Mouse (Mus musculus): ENCODE results near the gene Itpr2. TPM values are rescaled to one million over a fixed set of nuclear protein-coding genes. Genes with fewer than 3 reads are reported as not detected.
A peak's percentile ranks its signal among the peaks of the same experiment; 100 is the strongest.

Gene Itpr2
- polyA plus RNA-seq, 1 experiment from 2014 or later: 7.6 TPM

DNA sequence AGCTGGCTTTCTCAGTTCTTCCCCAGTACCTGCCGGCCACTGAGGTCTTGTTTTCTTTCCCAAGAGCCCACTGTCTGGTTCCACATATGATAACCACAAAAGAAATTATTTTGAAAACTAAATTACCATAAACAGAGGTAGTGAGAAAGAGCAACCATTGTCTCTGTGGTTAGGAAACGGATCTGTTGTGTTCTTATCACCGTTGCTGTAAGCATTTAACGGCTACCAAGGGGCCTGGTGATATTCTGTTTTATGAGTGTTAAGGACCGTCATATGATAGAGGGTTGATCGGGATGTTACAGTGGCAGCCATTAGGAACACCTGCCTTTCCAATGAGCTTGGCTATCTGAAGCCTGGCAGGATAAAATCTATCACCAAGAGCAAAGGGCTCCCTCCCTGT is 390.2 kb downstream of the Itpr2 start:
- no peak for ATAC-seq (replicated peaks; ENCODE audit: low FRiP score, low TSS enrichment, low read depth)
- Histone ChIP-seq H3K4me1 (replicated peaks; ENCODE audit: control insufficient read depth, insufficient read depth, low read length) (no peaks in the 10 kb centered on the region), H3K4me2 (ENCODE audit: low read length) (no peak overlapping the region), H3K9ac (ENCODE audit: low read length) (no peak overlapping the region), H3K27ac (ENCODE audit: low read depth) (no peak overlapping the region), H3K27me3 (replicated peaks; ENCODE audit: control insufficient read depth, insufficient read depth, low read length) (no peaks in the 10 kb centered on the region), H3K9me3 (ENCODE audit: control insufficient read depth, low read length) (no peaks in the 10 kb centered on the region), H3K4me3 (ENCODE audit: low read depth, low read length) (no peak overlapping the region), H3K36me3 (ENCODE audit: control insufficient read depth, insufficient read depth, low read length) (no peaks in the 10 kb centered on the region)
- DNase-seq (ENCODE audit: low spot score): no peak
- WGBS: 78% methylated on average over 6 of the region's 6 CpGs

DNA sequence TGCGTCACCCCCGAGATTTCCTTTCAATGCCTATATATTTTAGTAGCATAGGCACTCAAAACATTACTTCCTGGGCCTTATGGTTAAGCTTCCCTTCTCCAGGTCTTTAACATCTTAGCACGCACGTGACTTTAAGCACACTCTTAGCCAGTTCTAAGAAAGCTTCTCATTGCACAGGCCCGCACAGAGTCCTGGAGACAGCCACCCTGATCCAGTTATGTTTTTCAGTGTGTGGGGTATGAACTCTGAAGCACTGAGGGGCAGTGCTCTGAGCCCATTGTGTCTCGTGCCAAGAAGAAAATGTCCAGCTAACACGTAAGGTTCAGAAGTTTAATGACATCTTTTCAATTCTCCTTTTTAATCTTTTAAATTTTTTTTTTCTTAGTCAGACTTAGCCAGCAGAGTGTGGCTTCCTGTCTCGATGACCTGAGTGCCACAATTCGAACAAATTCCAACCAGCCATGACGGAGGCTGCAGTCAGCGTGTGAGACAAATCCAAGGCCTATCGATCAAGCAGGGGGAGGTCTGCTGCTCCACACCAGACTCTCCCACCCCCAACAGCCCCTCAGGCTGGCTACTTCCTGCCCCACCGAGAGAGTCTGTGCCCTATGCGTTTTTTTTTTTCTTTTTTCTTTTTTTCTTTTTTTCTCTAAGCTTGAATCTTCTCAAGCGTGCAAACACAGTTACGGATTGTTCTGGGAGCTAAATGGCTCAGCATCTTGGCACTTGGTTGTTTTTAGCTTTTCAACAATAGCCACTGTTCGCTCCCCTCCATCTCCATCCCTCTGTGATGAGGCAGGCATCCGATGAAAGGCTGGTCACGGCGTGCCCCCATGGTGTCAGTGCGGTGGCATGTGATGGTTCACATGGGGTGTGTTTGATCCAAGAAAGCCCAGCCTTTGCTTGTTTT is 390.9 kb downstream of the Itpr2 start:
- H3K4me2 ChIP-seq (ENCODE audit: low read length): no peak overlapping the region
- WGBS: 70% methylated on average over 21 of the region's 21 CpGs
- no peak overlapping the region for H3K9ac ChIP-seq (ENCODE audit: low read length)
- DNase-seq (ENCODE audit: low spot score) (no peak), ATAC-seq (replicated peaks; ENCODE audit: low FRiP score, low TSS enrichment, low read depth) (no peak)
- H3K27ac ChIP-seq (ENCODE audit: low read depth): no peak overlapping the region
- no peaks in the 10 kb centered on the region for H3K4me1 ChIP-seq (replicated peaks; ENCODE audit: control insufficient read depth, insufficient read depth, low read length)
- no peaks in the 10 kb centered on the region for H3K36me3 ChIP-seq (ENCODE audit: control insufficient read depth, insufficient read depth, low read length)
- no peaks in the 10 kb centered on the region for H3K9me3 ChIP-seq (ENCODE audit: control insufficient read depth, low read length)
- no peak overlapping the region for H3K4me3 ChIP-seq (ENCODE audit: low read depth, low read length)
- no peaks in the 10 kb centered on the region for H3K27me3 ChIP-seq (replicated peaks; ENCODE audit: control insufficient read depth, insufficient read depth, low read length)

DNA sequence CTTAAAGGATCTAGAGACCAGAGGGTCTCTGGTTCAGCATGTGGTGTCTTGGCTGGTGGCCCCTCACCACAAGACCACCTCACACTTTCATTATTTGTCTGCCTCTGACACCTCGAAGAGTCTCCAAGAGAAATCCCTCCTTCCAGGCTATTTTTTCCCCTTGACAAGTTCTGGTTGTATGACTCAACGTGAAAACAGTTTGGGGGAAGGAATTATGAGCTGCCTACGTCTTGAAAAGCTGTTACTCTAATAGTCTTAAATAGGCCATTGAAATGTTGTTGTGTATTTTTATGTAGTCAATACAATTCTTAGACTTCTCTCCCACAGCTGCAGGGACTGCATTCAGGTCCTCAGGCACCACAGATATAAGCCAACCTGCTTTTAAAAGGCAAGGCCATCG is 391.6 kb downstream of the Itpr2 start:
- no peak overlapping the region for H3K4me3 ChIP-seq (ENCODE audit: low read depth, low read length)
- no peak for DNase-seq (ENCODE audit: low spot score)

DNA sequence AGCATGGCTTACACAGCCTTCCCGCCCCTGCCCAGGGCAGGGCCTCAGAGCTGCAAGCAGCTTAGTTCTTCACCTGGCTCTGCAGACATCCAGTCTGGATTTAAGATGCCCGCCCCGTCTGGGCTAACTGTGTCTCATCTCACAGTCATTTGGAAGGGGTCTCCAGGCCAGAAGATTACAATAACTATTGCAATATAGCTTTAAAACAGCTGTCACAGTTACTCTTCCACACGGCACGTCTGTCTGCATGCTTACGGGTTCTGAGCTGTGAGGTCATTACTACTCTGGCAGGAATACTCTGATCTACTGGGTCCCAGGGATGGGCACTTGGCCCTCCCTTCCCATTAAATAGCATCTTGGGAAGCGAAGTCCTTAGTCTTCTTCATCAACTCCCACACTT is 393.3 kb downstream of the Itpr2 start:
- WGBS: 61% methylated on average over 7 of the region's 7 CpGs
- DNase-seq (ENCODE audit: low spot score): no peak
- H3K4me3 ChIP-seq (ENCODE audit: low read depth, low read length): no peak overlapping the region
- H3K4me1 ChIP-seq (replicated peaks; ENCODE audit: control insufficient read depth, insufficient read depth, low read length): no peaks in the 10 kb centered on the region
- H3K27me3 ChIP-seq (replicated peaks; ENCODE audit: control insufficient read depth, insufficient read depth, low read length): no peaks in the 10 kb centered on the region
- H3K9ac ChIP-seq (ENCODE audit: low read length): no peak overlapping the region
- no peak overlapping the region for H3K27ac ChIP-seq (ENCODE audit: low read depth)
- ATAC-seq (replicated peaks; ENCODE audit: low FRiP score, low TSS enrichment, low read depth): no peak
- no peak overlapping the region for H3K4me2 ChIP-seq (ENCODE audit: low read length)
- H3K9me3 ChIP-seq (ENCODE audit: control insufficient read depth, low read length): no peaks in the 10 kb centered on the region
- H3K36me3 ChIP-seq (ENCODE audit: control insufficient read depth, insufficient read depth, low read length): no peaks in the 10 kb centered on the region

More for the DNA sequence above, 391.6 kb downstream of the Itpr2 start:
- Histone ChIP-seq H3K9me3 (ENCODE audit: control insufficient read depth, low read length) (no peaks in the 10 kb centered on the region), H3K27me3 (replicated peaks; ENCODE audit: control insufficient read depth, insufficient read depth, low read length) (no peaks in the 10 kb centered on the region), H3K9ac (ENCODE audit: low read length) (no peak overlapping the region), H3K4me2 (ENCODE audit: low read length) (no peak overlapping the region), H3K27ac (ENCODE audit: low read depth) (no peak overlapping the region), H3K36me3 (ENCODE audit: control insufficient read depth, insufficient read depth, low read length) (no peaks in the 10 kb centered on the region), H3K4me1 (replicated peaks; ENCODE audit: control insufficient read depth, insufficient read depth, low read length) (no peaks in the 10 kb centered on the region)
- ATAC-seq (replicated peaks; ENCODE audit: low FRiP score, low TSS enrichment, low read depth): no peak
- 63% methylated on average over 4 of the region's 4 CpGs for WGBS

DNA sequence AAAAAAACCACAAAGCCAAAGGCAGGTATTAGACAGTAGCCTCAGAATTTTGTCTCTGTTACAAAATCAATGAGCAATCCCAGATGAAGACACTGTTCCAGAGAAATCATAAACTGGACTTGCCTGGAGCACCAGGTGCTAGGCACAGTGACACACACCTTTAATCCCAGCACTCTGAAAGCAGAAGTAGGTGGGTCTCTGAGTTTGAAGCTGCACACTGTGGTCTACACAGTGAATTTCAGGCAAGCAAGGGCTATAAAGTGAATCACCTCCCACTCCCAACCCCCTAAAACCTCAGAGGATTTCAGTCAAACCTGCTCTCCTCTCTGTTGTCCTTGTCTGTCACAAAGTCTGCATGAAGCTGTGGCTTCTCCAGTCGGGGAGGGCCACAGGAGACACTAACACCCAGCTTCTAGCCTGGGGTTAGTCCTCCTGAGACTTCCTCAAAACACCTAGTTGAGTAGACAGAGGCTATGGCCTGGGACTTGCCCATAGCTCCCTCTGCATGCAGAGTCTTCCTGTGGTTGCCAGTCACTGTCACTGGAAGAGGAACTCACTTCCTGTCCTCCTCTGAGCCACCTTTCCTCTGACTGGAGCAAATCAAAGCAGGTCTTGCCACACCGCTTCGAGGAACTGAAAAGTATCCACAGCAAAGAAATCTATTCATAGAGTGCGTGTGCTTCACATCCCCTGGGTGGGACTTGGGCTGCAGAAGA is 394.7 kb downstream of the Itpr2 start:
- H3K27ac ChIP-seq (ENCODE audit: low read depth): no peak overlapping the region
- no peak for ATAC-seq (replicated peaks; ENCODE audit: low FRiP score, low TSS enrichment, low read depth)
- no peaks in the 10 kb centered on the region for H3K36me3 ChIP-seq (ENCODE audit: control insufficient read depth, insufficient read depth, low read length)
- H3K4me3 ChIP-seq (ENCODE audit: low read depth, low read length): no peak overlapping the region
- H3K27me3 ChIP-seq (replicated peaks; ENCODE audit: control insufficient read depth, insufficient read depth, low read length): no peaks in the 10 kb centered on the region
- 77% methylated on average over 4 of the region's 4 CpGs for WGBS
- no peaks in the 10 kb centered on the region for H3K4me1 ChIP-seq (replicated peaks; ENCODE audit: control insufficient read depth, insufficient read depth, low read length)
- H3K4me2 ChIP-seq (ENCODE audit: low read length): no peak overlapping the region
- no peak for DNase-seq (ENCODE audit: low spot score)
- H3K9ac ChIP-seq (ENCODE audit: low read length): no peak overlapping the region
- H3K9me3 ChIP-seq (ENCODE audit: control insufficient read depth, low read length): no peaks in the 10 kb centered on the region

DNA sequence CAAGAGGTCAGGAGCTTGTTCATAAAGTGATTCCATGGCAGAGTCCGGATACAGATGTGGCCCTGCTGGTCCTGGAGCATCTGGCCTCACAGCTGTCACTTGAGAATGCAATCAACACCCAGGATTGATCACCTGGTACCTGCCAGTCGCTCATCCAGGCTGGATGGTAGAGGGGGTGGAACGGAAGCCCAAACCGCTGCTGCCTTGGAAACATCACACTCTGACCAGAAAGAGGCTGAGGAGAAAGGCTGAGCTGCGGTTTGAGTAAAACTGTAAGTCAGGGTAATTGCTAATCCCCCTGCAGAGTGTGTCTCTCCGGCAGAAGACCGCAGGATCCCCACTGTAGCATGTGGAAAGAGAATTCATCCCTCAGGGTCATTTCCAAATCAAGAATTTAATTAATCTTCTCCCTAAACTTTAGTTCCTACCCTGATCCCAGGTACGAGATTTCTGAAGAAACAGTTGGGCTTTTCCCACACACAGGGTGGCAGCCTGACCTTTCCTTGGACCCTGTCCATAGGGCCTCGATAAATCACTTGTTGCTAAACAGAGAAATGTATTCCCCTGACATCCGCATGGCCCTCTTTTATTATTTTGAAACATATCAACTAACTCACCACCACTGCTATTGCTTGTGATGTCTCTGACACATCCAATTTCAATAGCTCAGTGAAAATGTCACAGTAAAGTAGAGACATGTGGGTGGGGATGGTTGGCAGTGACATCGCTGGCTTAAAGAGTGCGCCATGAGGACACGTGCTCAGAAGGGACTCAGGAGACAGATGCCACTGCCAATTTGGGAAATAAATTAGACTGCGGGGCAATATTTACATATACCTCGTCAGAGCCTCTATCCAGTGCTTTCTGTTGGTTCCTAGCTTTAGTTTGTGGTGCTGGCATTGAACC is 418.7 kb downstream of the Itpr2 start:
- peak; percentile 40 for DNase-seq (ENCODE audit: low spot score)
- Histone ChIP-seq H3K9ac (ENCODE audit: low read length) (no peak overlapping the region), H3K27ac (ENCODE audit: low read depth) (no peak overlapping the region), H3K4me3 (ENCODE audit: low read depth, low read length) (no peak overlapping the region), H3K4me1 (replicated peaks; ENCODE audit: control insufficient read depth, insufficient read depth, low read length) (no peaks in the 10 kb centered on the region), H3K9me3 (ENCODE audit: control insufficient read depth, low read length) (no peaks in the 10 kb centered on the region), H3K27me3 (replicated peaks; ENCODE audit: control insufficient read depth, insufficient read depth, low read length) (no peaks in the 10 kb centered on the region), H3K36me3 (ENCODE audit: control insufficient read depth, insufficient read depth, low read length) (no peaks in the 10 kb centered on the region), H3K4me2 (ENCODE audit: low read length) (no peak overlapping the region)
- ATAC-seq (replicated peaks; ENCODE audit: low FRiP score, low TSS enrichment, low read depth): no peak
- 56% methylated on average over 15 of the region's 15 CpGs for WGBS

DNA sequence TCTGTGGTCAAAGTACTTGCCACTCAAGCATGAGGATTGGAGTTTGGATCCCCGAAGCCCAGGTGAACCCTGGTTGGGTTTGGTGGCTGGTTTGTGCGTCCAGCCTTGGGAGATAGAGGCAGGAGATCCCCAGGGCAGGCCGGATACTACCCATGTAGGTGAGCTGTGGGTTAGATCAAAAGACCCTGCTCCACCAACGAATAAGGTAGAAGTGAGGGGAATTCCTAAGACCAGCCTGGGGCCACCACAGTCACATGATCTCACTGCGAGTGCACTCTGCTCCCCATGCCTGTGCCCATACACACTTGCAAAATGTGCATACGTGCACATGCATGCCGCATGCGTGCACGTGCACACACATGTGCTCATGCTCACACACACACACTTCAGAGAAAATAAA is 419.5 kb downstream of the Itpr2 start:
- H3K9me3 ChIP-seq (ENCODE audit: control insufficient read depth, low read length): no peaks in the 10 kb centered on the region
- H3K27me3 ChIP-seq (replicated peaks; ENCODE audit: control insufficient read depth, insufficient read depth, low read length): no peaks in the 10 kb centered on the region
- H3K36me3 ChIP-seq (ENCODE audit: control insufficient read depth, insufficient read depth, low read length): no peaks in the 10 kb centered on the region
- no peaks in the 10 kb centered on the region for H3K4me1 ChIP-seq (replicated peaks; ENCODE audit: control insufficient read depth, insufficient read depth, low read length)
- H3K4me2 ChIP-seq (ENCODE audit: low read length): no peak overlapping the region
- no peak overlapping the region for H3K4me3 ChIP-seq (ENCODE audit: low read depth, low read length)
- DNase-seq (ENCODE audit: low spot score) (peak; percentile 42), ATAC-seq (replicated peaks; ENCODE audit: low FRiP score, low TSS enrichment, low read depth) (no peak)
- H3K27ac ChIP-seq (ENCODE audit: low read depth): no peak overlapping the region
- WGBS: 93% methylated on average over 9 of the region's 9 CpGs
- H3K9ac ChIP-seq (ENCODE audit: low read length): no peak overlapping the region

DNA sequence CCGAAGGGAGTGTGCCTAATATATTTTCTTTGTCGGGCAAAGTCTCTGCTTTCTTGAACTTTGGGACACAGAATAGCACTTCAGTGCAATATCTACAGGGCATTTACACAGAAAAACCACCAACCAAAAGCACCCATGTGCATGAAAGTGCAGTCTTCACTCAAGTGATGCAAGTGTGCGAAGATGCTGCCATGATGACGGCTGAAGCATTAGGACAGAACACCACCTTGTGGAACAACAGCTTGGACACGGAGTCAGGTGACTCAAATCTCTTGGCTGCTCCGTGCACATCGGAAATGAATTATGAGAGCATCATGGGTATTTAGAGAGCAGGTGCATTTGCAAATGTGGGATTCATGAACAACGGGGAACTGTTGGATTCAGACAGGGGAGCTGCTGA is 420.4 kb downstream of the Itpr2 start:
- Histone ChIP-seq H3K9ac (ENCODE audit: low read length) (no peak overlapping the region), H3K4me1 (replicated peaks; ENCODE audit: control insufficient read depth, insufficient read depth, low read length) (no peaks in the 10 kb centered on the region), H3K36me3 (ENCODE audit: control insufficient read depth, insufficient read depth, low read length) (no peaks in the 10 kb centered on the region), H3K4me3 (ENCODE audit: low read depth, low read length) (no peak overlapping the region), H3K4me2 (ENCODE audit: low read length) (no peak overlapping the region), H3K27me3 (replicated peaks; ENCODE audit: control insufficient read depth, insufficient read depth, low read length) (no peaks in the 10 kb centered on the region), H3K9me3 (ENCODE audit: control insufficient read depth, low read length) (no peaks in the 10 kb centered on the region), H3K27ac (ENCODE audit: low read depth) (no peak overlapping the region)
- no peak for ATAC-seq (replicated peaks; ENCODE audit: low FRiP score, low TSS enrichment, low read depth)
- WGBS: 84% methylated on average over 8 of the region's 8 CpGs
- peak; percentile 40 for DNase-seq (ENCODE audit: low spot score)

Measured in intestine, embryonic 14.5 days (tissue).